Mouse (Mus musculus): ENCODE results near the gene Prr27.

Prr27 gene

GRCm38 (mm10) chr5:87825386-87825785, at the start of gene Prr27:
Prr27 (plus strand) TSS chr5:87825686.
- no peak for DNase-seq (ENCODE audit: low spot score in 2 of 2)

GRCm38 (mm10) chr5:87782731-87783130, 42.8 kb upstream of the Prr27 start:
- no peak for DNase-seq (ENCODE audit: low spot score in 2 of 2)

GRCm38 (mm10) chr5:87807782-87808181, 17.7 kb upstream of the Prr27 start, which contains the start of gene Csn1s2b:
Csn1s2b (plus strand) TSS chr5:87808082.
- DNase-seq (ENCODE audit: low spot score in 2 of 2) = no peak

- DNase-seq (ENCODE audit: low spot score in 2 of 2) = no peak
These were observed 16.2 kb upstream of the Prr27 start for GRCm38 (mm10) chr5:87809253-87809652.

GRCm38 (mm10) chr5:87855136-87855716, 29.7 kb downstream of the Prr27 start:
- DNase-seq (ENCODE audit: low spot score in 2 of 2) = no peak

- DNase-seq (ENCODE audit: low spot score in 2 of 2) = no peak
These were observed 44.6 kb downstream of the Prr27 start for GRCm38 (mm10) chr5:87870084-87870483.

GRCm38 (mm10) chr5:87871423-87871822, 45.9 kb downstream of the Prr27 start:
- DNase-seq (ENCODE audit: low spot score in 2 of 2) = no peak

GRCm38 (mm10) chr5:87884729-87885128, 59.2 kb downstream of the Prr27 start, which contains the start of gene Odam:
Odam (plus strand) TSS chr5:87885029.
- DNase-seq (ENCODE audit: low spot score in 2 of 2) = no peak
